Mouse (Mus musculus) olfactory bulb, adult 2 months (tissue): ENCODE results near the gene Arhgef2. TPM values are rescaled to one million over a fixed set of nuclear protein-coding genes. Genes with fewer than 3 reads are reported as not detected.

Experiments used
- H3K27ac ChIP-seq: fragments of 200-500 bp; 2 replicates; pipeline ENCODE4 v1.5.1; 2012; ENCODE audit warnings: low read depth, low read length; ENCODE audit not compliant: insufficient read depth
- H3K4me1 ChIP-seq: fragments of 200-500 bp; 2 replicates; pipeline ENCODE4 v1.6.1; 2012; ENCODE audit warnings: low read length; ENCODE audit not compliant: control insufficient read depth, insufficient read depth
- H3K4me3 ChIP-seq: fragments of 200-500 bp; 2 replicates; pipeline ENCODE4 v1.5.1; 2012; ENCODE audit warnings: mild to moderate bottlenecking, low read depth, low read length, moderate library complexity; ENCODE audit not compliant: insufficient read depth
- CTCF ChIP-seq: fragments of 200-500 bp; IDR thresholded peaks from 2 replicates; pipeline ENCODE4 v1.5.1; 2012; ENCODE audit warnings: low read depth, mild to moderate bottlenecking, low read length, moderate library complexity; ENCODE audit not compliant: insufficient read depth
- POLR2A ChIP-seq: fragments of 200-500 bp; IDR thresholded peaks from 2 replicates; pipeline ENCODE4 v1.6.1; 2012; ENCODE audit warnings: mild to moderate bottlenecking, low read depth, low read length, moderate library complexity; ENCODE audit not compliant: insufficient read depth
- WGBS: fragments of 180-500 bp; shearing (Covaris S2); methylation state at CpG from one replicate; pipeline ENCODE4 v1.1.7; 2018; 5-methylcytosine and 5-hydroxymethylcytosine counted together
- polyA plus RNA-seq: library from polyadenylated mRNA; stranded (reverse); fragments of >200 nt; gene quantifications from 2 replicates; pipeline ENCODE4 v1.2.4, GENCODE M21; 2012; ENCODE audit warnings: low replicate concordance; ENCODE audit not compliant: missing spikeins, insufficient read depth, insufficient read length

Arhgef2 gene
- polyA plus RNA-seq, 1 experiment: not detected

DNA sequence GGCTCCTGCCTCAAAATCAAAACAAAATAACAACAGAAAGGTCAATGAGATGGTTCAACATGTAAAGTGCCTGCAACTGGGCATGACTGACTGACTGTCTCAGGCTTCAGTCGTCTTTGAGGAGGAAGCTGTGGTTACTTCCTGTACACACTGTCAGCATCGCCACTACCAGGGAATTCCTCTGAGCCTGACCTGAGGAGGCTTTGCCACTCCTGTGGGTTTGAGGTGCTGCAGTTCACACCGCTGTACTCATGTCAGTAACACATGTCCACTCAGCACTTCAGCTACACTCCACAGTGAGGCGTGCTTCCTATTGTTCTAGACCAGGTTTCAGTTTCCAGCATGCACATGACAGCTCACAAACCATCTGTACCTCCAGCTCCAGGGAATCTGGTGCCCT, 58.3 kb downstream of the Arhgef2 start:
- Histone ChIP-seq H3K4me3 (no peak overlapping the region), H3K4me1 (no peaks in the 10 kb centered on the region), H3K27ac (no peak overlapping the region)
- 79% methylated on average over 4 of the region's 4 CpGs for WGBS
- no peak for TF ChIP-seq CTCF
- TF ChIP-seq POLR2A: no peak

- Histone ChIP-seq H3K4me3 (no peak overlapping the region), H3K4me1 (peaks cover 2% of the 10 kb centered on the region; the same call in 1 of the 2 replicates), H3K27ac (no peak overlapping the region)
- TF ChIP-seq CTCF (0 out of 2 replicates have a peak, but pooled peaks have one; percentile 29), POLR2A (no peak)
- 7% methylated on average over 11 of the region's 11 CpGs for WGBS
Measured at GRCm38 (mm10) chr3:88677399-88677798, 71.6 kb downstream of the Arhgef2 start.

- Histone ChIP-seq H3K27ac (no peak overlapping the region), H3K4me1 (peaks cover 3% of the 10 kb centered on the region), H3K4me3 (no peak overlapping the region)
- WGBS: 97% methylated on average over 2 of the region's 2 CpGs
- TF ChIP-seq CTCF (no peak), POLR2A (no peak)
Measured at GRCm38 (mm10) chr3:88683814-88684213, 78.0 kb downstream of the Arhgef2 start.

GRCm38 (mm10) chr3:88684236-88684979, 78.6 kb downstream of the Arhgef2 start:
- 45% methylated on average over 8 of the region's 8 CpGs for WGBS
- no peak overlapping the region for H3K4me3 ChIP-seq

DNA sequence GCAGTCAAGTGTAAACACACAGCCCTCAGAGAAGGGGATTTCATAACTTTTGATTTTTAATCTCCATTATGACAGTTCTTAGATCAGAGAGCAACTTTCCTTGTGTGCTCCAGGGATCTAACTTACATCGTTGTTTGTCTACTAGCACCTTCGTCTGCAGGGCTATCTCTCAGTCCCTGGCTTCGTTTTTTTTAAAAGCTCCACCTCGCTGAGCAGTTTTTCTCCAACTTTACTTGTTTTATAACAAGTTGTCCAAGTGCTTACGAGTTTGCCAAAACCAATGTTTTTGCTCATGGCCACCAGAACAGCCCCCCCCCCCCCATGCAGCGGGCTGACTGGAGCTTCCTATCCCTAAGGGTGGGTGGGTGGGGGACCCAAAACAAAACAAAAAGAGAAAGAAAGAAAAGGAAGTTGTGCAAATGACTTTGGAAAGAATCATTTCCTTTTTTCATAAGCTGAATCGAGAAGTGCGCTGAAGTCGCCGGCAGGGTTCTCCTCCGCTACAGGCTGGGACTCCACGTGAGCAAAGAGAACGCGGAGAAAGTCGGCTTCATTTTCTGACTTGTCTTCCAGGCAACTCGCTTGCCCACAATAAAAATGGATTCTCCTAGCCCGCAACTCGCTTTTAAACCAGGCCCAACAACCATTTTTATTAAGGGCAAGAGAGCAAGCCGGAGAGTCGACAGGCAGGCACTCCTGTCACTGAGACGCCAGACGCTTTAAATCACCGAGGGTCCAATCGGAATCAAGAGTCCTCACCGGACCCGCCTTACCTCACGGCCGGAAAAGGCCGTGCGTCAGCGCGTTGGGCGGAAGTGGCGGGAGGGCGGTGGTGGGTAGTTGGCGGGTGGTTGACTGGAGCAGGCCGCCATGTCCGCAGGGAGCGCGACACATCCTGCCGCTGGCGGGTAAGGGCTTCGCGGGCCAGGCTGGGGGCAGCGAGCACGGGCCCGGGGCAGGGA, 79.5 kb downstream of the Arhgef2 start, which contains the start of gene Khdc4:
TSS of gene Khdc4 (plus strand) at position 824 of the 962 bp plus-strand sequence.
- Histone ChIP-seq H3K27ac (peak within 1 kb of the TSS; percentile 73), H3K4me3 (peak within 1 kb of the TSS; percentile 86), H3K4me1 (peaks cover 3% of the 10 kb centered on the region)
- TF ChIP-seq POLR2A (peak; percentile 75; the same call in 1 of the 2 replicates), CTCF (peak; percentile 10; the same call in 1 of the 2 replicates)
- WGBS: under 1% methylated on average over 47 of the region's 47 CpGs

More at GRCm38 (mm10) chr3:88684236-88684979, 78.6 kb downstream of the Arhgef2 start:
- no peak for TF ChIP-seq POLR2A
- TF ChIP-seq CTCF: no peak
- H3K4me1 ChIP-seq: peaks cover 3% of the 10 kb centered on the region
- 0 out of 2 replicates have a peak overlapping the region, but pooled peaks have one; percentile 26 for H3K27ac ChIP-seq

DNA sequence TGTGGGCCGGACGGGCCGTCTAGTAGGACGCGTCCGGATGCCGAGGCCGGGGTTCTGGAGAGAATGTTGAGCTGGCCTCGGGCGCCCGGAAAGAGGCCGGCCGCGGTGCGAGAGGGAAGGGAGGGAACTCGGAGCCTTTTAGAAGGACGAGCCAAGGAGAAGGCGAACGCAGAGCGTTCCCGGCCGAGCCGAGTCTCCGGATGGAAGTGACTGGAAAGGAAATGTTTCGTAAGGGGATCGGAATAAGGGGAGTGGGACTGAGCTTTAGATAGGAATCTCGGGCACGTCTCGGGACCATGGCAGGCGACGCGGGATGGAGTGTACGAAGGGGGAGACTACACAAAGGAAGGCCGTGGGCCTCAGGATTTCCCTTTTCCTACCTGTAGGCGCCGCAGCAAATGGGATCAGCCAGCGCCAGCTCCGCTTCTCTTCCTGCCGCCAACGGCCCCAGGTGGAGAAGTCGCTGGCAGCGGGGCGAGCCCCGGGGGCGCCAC, 80.2 kb downstream of the Arhgef2 start:
- peak overlapping the region; percentile 71 for H3K27ac ChIP-seq
- H3K4me3 ChIP-seq: peak overlapping the region; percentile 86
- H3K4me1 ChIP-seq: peaks cover 3% of the 10 kb centered on the region
- TF ChIP-seq POLR2A: no peak
- no peak for TF ChIP-seq CTCF
- under 1% methylated on average over 45 of the region's 45 CpGs for WGBS

DNA sequence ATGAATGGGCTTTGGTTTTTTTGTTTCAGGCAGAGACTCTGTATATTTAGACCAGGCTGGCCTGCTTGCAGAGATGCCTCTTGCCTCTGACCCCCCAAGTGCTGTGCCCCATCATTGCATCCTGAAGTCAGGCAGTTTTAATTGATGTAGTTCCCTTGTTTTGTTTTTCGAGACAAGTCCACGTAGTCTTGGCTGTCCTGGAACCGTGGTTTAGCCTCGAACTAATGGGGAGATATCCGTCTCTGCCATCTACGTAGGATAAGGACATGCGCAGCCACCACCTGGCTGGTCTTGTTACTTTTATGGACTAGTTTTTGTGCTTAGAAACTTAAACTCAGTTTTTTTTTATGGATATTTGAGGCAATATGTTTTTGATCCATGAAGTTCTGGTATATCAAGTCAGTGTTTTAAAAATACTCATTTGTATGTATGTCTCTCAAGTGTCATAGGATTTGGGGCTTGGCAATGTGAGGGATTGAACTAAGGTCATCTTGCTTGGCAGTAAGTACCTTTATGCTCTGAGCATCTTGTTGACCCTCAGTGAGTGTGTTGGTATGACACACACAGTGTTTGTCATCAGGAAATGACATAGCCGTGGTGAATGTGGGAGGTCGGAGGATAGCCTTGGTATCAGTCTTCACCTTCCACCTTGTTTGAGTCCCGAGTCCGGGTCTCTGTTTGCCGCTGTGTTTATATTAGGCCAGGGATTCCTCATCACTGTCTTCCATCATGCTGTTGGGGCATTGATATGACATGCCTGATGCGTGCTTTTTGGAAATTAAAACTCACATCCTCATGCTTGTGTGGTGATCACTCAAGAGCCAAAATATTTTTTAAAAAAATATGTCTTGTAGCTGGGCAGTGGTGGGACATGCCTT, 81.2 kb downstream of the Arhgef2 start:
- 34% methylated on average over 13 of the region's 13 CpGs for WGBS
- no peak for TF ChIP-seq CTCF
- no peak for TF ChIP-seq POLR2A
- Histone ChIP-seq H3K4me1 (peaks cover 3% of the 10 kb centered on the region), H3K4me3 (peak overlapping the region; percentile 86), H3K27ac (peak overlapping the region; percentile 71; the same call in 1 of the 2 replicates)

GRCm38 (mm10) chr3:88689079-88689478, 83.3 kb downstream of the Arhgef2 start:
- TF ChIP-seq CTCF (no peak), POLR2A (no peak)
- 77% methylated on average over 5 of the region's 5 CpGs for WGBS
- H3K4me3 ChIP-seq: no peak overlapping the region
- H3K4me1 ChIP-seq: peaks cover 3% of the 10 kb centered on the region
- H3K27ac ChIP-seq: no peak overlapping the region
